ENCODE assay signal across 8 mouse cellular contexts in the genomic region with DNA sequence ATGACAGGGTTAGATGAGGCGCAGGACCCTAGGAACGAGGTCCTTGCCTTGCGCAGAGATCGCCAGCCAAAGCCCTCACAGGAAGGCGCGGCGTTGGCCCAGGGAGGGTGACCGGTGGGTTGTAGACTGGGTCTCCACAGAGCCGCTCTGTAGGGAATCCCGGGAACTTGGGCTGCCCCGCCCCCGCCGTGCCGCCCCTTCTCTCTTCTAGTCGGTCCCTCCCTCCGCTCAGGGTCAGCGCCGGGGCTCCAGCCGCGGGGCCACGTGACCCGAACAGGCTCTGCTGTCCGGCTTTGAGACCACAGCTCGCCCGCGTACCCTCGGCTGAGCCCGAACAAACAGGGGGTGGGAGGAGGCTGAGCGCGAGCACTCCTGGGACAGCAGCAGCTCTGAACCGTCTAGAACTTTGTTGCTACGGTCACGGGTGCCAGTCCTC. TPM values are rescaled to one million over a fixed set of nuclear protein-coding genes. Genes with fewer than 3 reads are reported as not detected.
A peak's percentile ranks its signal among the peaks of the same experiment; 100 is the strongest.
DNase-seq lines count a peak whose midpoint lies in the region; ATAC-seq and TF ChIP-seq lines count a peak whose summit lies in the region.

TSS of gene Gata5 (minus strand) at position 149 of the 436 bp plus-strand sequence.

- H3K4me3 ChIP-seq in heart, embryonic 11.5 days (ENCODE audit: low read depth, low read length): peak within 1 kb of the TSS; percentile 92
- H3K4me3 ChIP-seq in kidney, embryonic 16.5 days (ENCODE audit: low read length): peak within 1 kb of the TSS; percentile 55
- peak within 1 kb of the TSS; percentile 55 for H3K4me3 ChIP-seq in lung, postnatal 0 days (ENCODE audit: low read depth, low read length)
- peak within 1 kb of the TSS; percentile 49 for H3K4me3 ChIP-seq in stomach, embryonic 16.5 days (replicated peaks; ENCODE audit: low read length)

- no peaks in the 10 kb centered on the region for H3K27me3 ChIP-seq in heart, embryonic 11.5 days (ENCODE audit: control insufficient read depth, insufficient read depth, low read length)
- peaks cover 51% of the 10 kb centered on the region for H3K27me3 ChIP-seq in kidney, embryonic 16.5 days (ENCODE audit: insufficient read depth, low read length)
- peaks cover 10% of the 10 kb centered on the region; the same call in 1 of the 2 replicates for H3K27me3 ChIP-seq in lung, postnatal 0 days (replicated peaks; ENCODE audit: insufficient read depth, low read length)
- peaks cover 38% of the 10 kb centered on the region for H3K27me3 ChIP-seq in stomach, embryonic 16.5 days (ENCODE audit: control insufficient read depth, insufficient read depth, low read length)

- peaks cover 72% of the 10 kb centered on the region for H3K4me1 ChIP-seq in heart, embryonic 11.5 days (ENCODE audit: control insufficient read depth, insufficient read depth, low read length)
- peaks cover 20% of the 10 kb centered on the region for H3K4me1 ChIP-seq in kidney, embryonic 16.5 days (ENCODE audit: insufficient read depth, low read length)
- peaks cover 4% of the 10 kb centered on the region; the same call in 1 of the 2 replicates for H3K4me1 ChIP-seq in lung, postnatal 0 days (ENCODE audit: insufficient read depth, low read depth, low read length)
- H3K4me1 ChIP-seq in stomach, embryonic 16.5 days (ENCODE audit: control insufficient read depth, insufficient read depth, low read length): peaks cover 7% of the 10 kb centered on the region; the same call in 1 of the 2 replicates

- peak; percentile 90 for DNase-seq in embryo, embryonic 9.5 days (ENCODE audit: extremely low spot score)
- peak; percentile 78 for DNase-seq in lung, postnatal 0 days (ENCODE audit: low spot score)
- DNase-seq in cerebellum, adult 9-11 months: no peak
- DNase-seq in left cerebral cortex, postnatal 36 days (ENCODE audit: low spot score in 2 of 2): no peak
- DNase-seq in right cerebral cortex, postnatal 36 days (ENCODE audit: low spot score in 2 of 2): no peak

- 0% methylated on average over 31 of the region's 33 CpGs for WGBS in heart, embryonic 11.5 days (ENCODE audit: insufficient replicate concordance)
- under 1% methylated on average over 33 of the region's 33 CpGs for WGBS in kidney, embryonic 16.5 days
- under 1% methylated on average over 29 of the region's 33 CpGs for whole genome bisulfite sequencing in lung, postnatal 0 days
- WGBS in stomach, embryonic 16.5 days: under 1% methylated on average over 33 of the region's 33 CpGs

- H3K9ac ChIP-seq in heart, embryonic 11.5 days (ENCODE audit: low read depth, low read length): peak within 1 kb of the TSS; percentile 99
- H3K9ac ChIP-seq in kidney, embryonic 16.5 days (replicated peaks; ENCODE audit: low read length): peak within 1 kb of the TSS; percentile 65
- peak within 1 kb of the TSS; percentile 43 for H3K9ac ChIP-seq in lung, postnatal 0 days (replicated peaks; ENCODE audit: low read depth)
- H3K9ac ChIP-seq in stomach, embryonic 16.5 days (ENCODE audit: low read length): peak within 1 kb of the TSS; percentile 74

- no peaks in the 10 kb centered on the region for H3K9me3 ChIP-seq in heart, embryonic 11.5 days (replicated peaks; ENCODE audit: control insufficient read depth, low read length)
- H3K9me3 ChIP-seq in kidney, embryonic 16.5 days (ENCODE audit: low read length): no peaks in the 10 kb centered on the region
- H3K9me3 ChIP-seq in lung, postnatal 0 days (ENCODE audit: low read length): no peaks in the 10 kb centered on the region
- no peaks in the 10 kb centered on the region for H3K9me3 ChIP-seq in stomach, embryonic 16.5 days (replicated peaks; ENCODE audit: control insufficient read depth, low read length)

- 0 out of 2 replicates have a peak, but pooled peaks cover under 1% of the 10 kb centered on the region for H3K36me3 ChIP-seq in heart, embryonic 11.5 days (ENCODE audit: control insufficient read depth, insufficient read depth, low read length)
- H3K36me3 ChIP-seq in kidney, embryonic 16.5 days (ENCODE audit: insufficient read depth, low read length): no peaks in the 10 kb centered on the region
- H3K36me3 ChIP-seq in lung, postnatal 0 days (ENCODE audit: insufficient read depth, low read length): no peaks in the 10 kb centered on the region
- no peaks in the 10 kb centered on the region for H3K36me3 ChIP-seq in stomach, embryonic 16.5 days (ENCODE audit: control insufficient read depth, insufficient read depth, low read length)

- no peak for TF ChIP-seq CTCF in lung, postnatal 0 days (IDR thresholded peaks at IDR 0.05)

- H3K4me2 ChIP-seq in heart, embryonic 11.5 days: peak within 1 kb of the TSS; percentile 65
- H3K4me2 ChIP-seq in kidney, embryonic 16.5 days (replicated peaks; ENCODE audit: low read depth, low read length): peak within 1 kb of the TSS; percentile 75
- peak within 1 kb of the TSS; percentile 63 for H3K4me2 ChIP-seq in lung, postnatal 0 days (replicated peaks; ENCODE audit: low read depth, low read length)
- peak within 1 kb of the TSS; percentile 63 for H3K4me2 ChIP-seq in stomach, embryonic 16.5 days (ENCODE audit: low read depth, low read length)

- H3K27ac ChIP-seq in heart, embryonic 11.5 days (ENCODE audit: low read depth, low read length): peak within 1 kb of the TSS; percentile 97
- peak within 1 kb of the TSS; percentile 27; the same call in 1 of the 2 replicates for H3K27ac ChIP-seq in kidney, embryonic 16.5 days (ENCODE audit: low read length)
- peak within 1 kb of the TSS; percentile 71 for H3K27ac ChIP-seq in lung, postnatal 0 days (ENCODE audit: low read length)
- H3K27ac ChIP-seq in stomach, embryonic 16.5 days (ENCODE audit: low read length): peak within 1 kb of the TSS; percentile 70

- TF ChIP-seq EP300 in lung, postnatal 0 days (IDR thresholded peaks at IDR 0.05): no peak

- intact Hi-C loops in left cerebral cortex, postnatal 36 days (cut with DNase I): no loop called here

- peak; percentile 84 for ATAC-seq in heart, embryonic 11.5 days (replicated peaks; ENCODE audit: insufficient number of reproducible peaks, low FRiP score, low TSS enrichment)
- ATAC-seq in kidney, embryonic 16.5 days (ENCODE audit: low FRiP score, low TSS enrichment): peak; percentile 93
- peak; percentile 81 for ATAC-seq in lung, postnatal 0 days
- ATAC-seq in stomach, embryonic 16.5 days (ENCODE audit: insufficient read depth, low FRiP score): peak; percentile 86

RNA-seq across cellular contexts. Expression of gene Gata5, which starts in this region (rescaled TPM):
- 25.7 and 28.0 TPM in 2 replicates for polyA plus RNA-seq in heart, embryonic 11.5 days (2014; fragmentation: Nextera tagmentation; extraction: Ambion mirVana)
- 3.9 and 4.6 TPM in 2 replicates for polyA plus RNA-seq in kidney, embryonic 16.5 days (2015; fragmentation: Nextera tagmentation; extraction: Ambion mirVana)
- 10.4 and 11.4 TPM in 2 replicates for polyA plus RNA-seq in lung, postnatal 0 days (2015; fragmentation: Nextera tagmentation; extraction: Ambion mirVana)
- polyA plus RNA-seq in stomach, embryonic 16.5 days (2015; fragmentation: Nextera tagmentation; extraction: Ambion mirVana): 5.6 and 6.7 TPM in 2 replicates
- total RNA-seq in left cerebral cortex, postnatal 36 days (2021): not detected

Comparison
In these comparisons a context has a peak if more than half of its experiments do, and no peak if none do; other contexts are left out.
1. DNase-seq: peak in embryo, embryonic 9.5 days (single experiment) and lung, postnatal 0 days (single experiment); none in cerebellum, adult 9-11 months (single experiment), left cerebral cortex, postnatal 36 days (0 of 2) and right cerebral cortex, postnatal 36 days (0 of 2).
2. H3K27ac ChIP-seq: peak in every context shown above with its lines; median percentile 97 in heart, embryonic 11.5 days; 71 in lung, postnatal 0 days; 70 in stomach, embryonic 16.5 days; 27 in kidney, embryonic 16.5 days.
3. H3K9ac ChIP-seq: peak in every context shown above with its lines; median percentile 99 in heart, embryonic 11.5 days; 74 in stomach, embryonic 16.5 days; 65 in kidney, embryonic 16.5 days; 43 in lung, postnatal 0 days.
4. Peak in every context shown above with its lines, with median percentiles within 50 percentile points of each other: ATAC-seq, H3K4me2 ChIP-seq and H3K4me3 ChIP-seq.